Mouse (Mus musculus): ENCODE data around the gene Gpc1. TPM values are rescaled to one million over a fixed set of nuclear protein-coding genes. Genes with fewer than 3 reads are reported as not detected.

Gene Gpc1
- polyA plus RNA-seq, 1 experiment from 2014 or later, result 70.4 TPM

- Histone ChIP-seq H3K4me3 (replicated peaks; ENCODE audit: low read length) (no peak overlapping the region), H3K4me1 (replicated peaks; ENCODE audit: control insufficient read depth, insufficient read depth, low read length) (no peaks in the 10 kb centered on the region), H3K27me3 (replicated peaks; ENCODE audit: control insufficient read depth, insufficient read depth, low read length) (no peaks in the 10 kb centered on the region), H3K9ac (replicated peaks; ENCODE audit: low read depth, low read length) (no peak overlapping the region), H3K4me2 (ENCODE audit: low read length) (no peak overlapping the region), H3K27ac (ENCODE audit: low read length) (no peak overlapping the region), H3K36me3 (ENCODE audit: control insufficient read depth, insufficient read depth) (no peaks in the 10 kb centered on the region), H3K9me3 (ENCODE audit: control insufficient read depth, low read length) (no peaks in the 10 kb centered on the region)
- 84% methylated on average over 5 of the region's 5 CpGs for WGBS
- ATAC-seq, result no peak
These were observed 31.8 kb upstream of the Gpc1 start for GRCm38 (mm10) chr1:92799653-92800052.

- Histone ChIP-seq H3K4me3 (replicated peaks; ENCODE audit: low read length) (no peak overlapping the region), H3K9me3 (ENCODE audit: control insufficient read depth, low read length) (no peaks in the 10 kb centered on the region), H3K27ac (ENCODE audit: low read length) (no peak overlapping the region), H3K9ac (replicated peaks; ENCODE audit: low read depth, low read length) (no peak overlapping the region), H3K4me2 (ENCODE audit: low read length) (no peak overlapping the region), H3K36me3 (ENCODE audit: control insufficient read depth, insufficient read depth) (no peaks in the 10 kb centered on the region), H3K4me1 (replicated peaks; ENCODE audit: control insufficient read depth, insufficient read depth, low read length) (no peaks in the 10 kb centered on the region), H3K27me3 (replicated peaks; ENCODE audit: control insufficient read depth, insufficient read depth, low read length) (no peaks in the 10 kb centered on the region)
- ATAC-seq, result no peak
- 91% methylated on average over 1 of the region's 1 CpGs for WGBS
These were observed 29.1 kb upstream of the Gpc1 start for GRCm38 (mm10) chr1:92802362-92802761.

GRCm38 (mm10) chr1:92803376-92803775, 28.1 kb upstream of the Gpc1 start:
- ATAC-seq, result no peak
- H3K27me3 ChIP-seq (replicated peaks; ENCODE audit: control insufficient read depth, insufficient read depth, low read length), result no peaks in the 10 kb centered on the region
- no peaks in the 10 kb centered on the region for H3K36me3 ChIP-seq (ENCODE audit: control insufficient read depth, insufficient read depth)
- 85% methylated on average over 4 of the region's 4 CpGs for WGBS
- H3K27ac ChIP-seq (ENCODE audit: low read length), result no peak overlapping the region
- H3K4me3 ChIP-seq (replicated peaks; ENCODE audit: low read length), result no peak overlapping the region
- H3K4me2 ChIP-seq (ENCODE audit: low read length), result no peak overlapping the region
- H3K9ac ChIP-seq (replicated peaks; ENCODE audit: low read depth, low read length), result no peak overlapping the region
- H3K4me1 ChIP-seq (replicated peaks; ENCODE audit: control insufficient read depth, insufficient read depth, low read length), result no peaks in the 10 kb centered on the region
- H3K9me3 ChIP-seq (ENCODE audit: control insufficient read depth, low read length), result no peaks in the 10 kb centered on the region

- Histone ChIP-seq H3K36me3 (ENCODE audit: control insufficient read depth, insufficient read depth) (no peaks in the 10 kb centered on the region), H3K9me3 (ENCODE audit: control insufficient read depth, low read length) (no peaks in the 10 kb centered on the region), H3K4me3 (replicated peaks; ENCODE audit: low read length) (no peak overlapping the region), H3K27ac (ENCODE audit: low read length) (no peak overlapping the region), H3K9ac (replicated peaks; ENCODE audit: low read depth, low read length) (no peak overlapping the region), H3K27me3 (replicated peaks; ENCODE audit: control insufficient read depth, insufficient read depth, low read length) (no peaks in the 10 kb centered on the region), H3K4me2 (ENCODE audit: low read length) (no peak overlapping the region), H3K4me1 (replicated peaks; ENCODE audit: control insufficient read depth, insufficient read depth, low read length) (no peaks in the 10 kb centered on the region)
- ATAC-seq, result no peak
- 76% methylated on average over 5 of the region's 5 CpGs for WGBS
These were observed 26.3 kb upstream of the Gpc1 start for GRCm38 (mm10) chr1:92805181-92805580.

GRCm38 (mm10) chr1:92805836-92806235, 25.6 kb upstream of the Gpc1 start:
- Histone ChIP-seq H3K36me3 (ENCODE audit: control insufficient read depth, insufficient read depth) (no peaks in the 10 kb centered on the region), H3K9ac (replicated peaks; ENCODE audit: low read depth, low read length) (no peak overlapping the region), H3K4me1 (replicated peaks; ENCODE audit: control insufficient read depth, insufficient read depth, low read length) (no peaks in the 10 kb centered on the region), H3K27ac (ENCODE audit: low read length) (no peak overlapping the region), H3K27me3 (replicated peaks; ENCODE audit: control insufficient read depth, insufficient read depth, low read length) (no peaks in the 10 kb centered on the region), H3K9me3 (ENCODE audit: control insufficient read depth, low read length) (no peaks in the 10 kb centered on the region), H3K4me2 (ENCODE audit: low read length) (no peak overlapping the region), H3K4me3 (replicated peaks; ENCODE audit: low read length) (no peak overlapping the region)
- WGBS, result 71% methylated on average over 2 of the region's 2 CpGs
- no peak for ATAC-seq

GRCm38 (mm10) chr1:92806720-92807119, 24.7 kb upstream of the Gpc1 start:
- H3K4me2 ChIP-seq (ENCODE audit: low read length), result no peak overlapping the region
- no peaks in the 10 kb centered on the region for H3K9me3 ChIP-seq (ENCODE audit: control insufficient read depth, low read length)
- H3K27me3 ChIP-seq (replicated peaks; ENCODE audit: control insufficient read depth, insufficient read depth, low read length), result no peaks in the 10 kb centered on the region
- no peaks in the 10 kb centered on the region for H3K4me1 ChIP-seq (replicated peaks; ENCODE audit: control insufficient read depth, insufficient read depth, low read length)
- no peak overlapping the region for H3K9ac ChIP-seq (replicated peaks; ENCODE audit: low read depth, low read length)
- H3K27ac ChIP-seq (ENCODE audit: low read length), result no peak overlapping the region
- no peaks in the 10 kb centered on the region for H3K36me3 ChIP-seq (ENCODE audit: control insufficient read depth, insufficient read depth)
- no peak overlapping the region for H3K4me3 ChIP-seq (replicated peaks; ENCODE audit: low read length)
- 95% methylated on average over 3 of the region's 3 CpGs for WGBS
- ATAC-seq, result no peak

GRCm38 (mm10) chr1:92809621-92810020, 21.8 kb upstream of the Gpc1 start:
- Histone ChIP-seq H3K9me3 (ENCODE audit: control insufficient read depth, low read length) (no peaks in the 10 kb centered on the region), H3K36me3 (ENCODE audit: control insufficient read depth, insufficient read depth) (no peaks in the 10 kb centered on the region), H3K4me2 (ENCODE audit: low read length) (no peak overlapping the region), H3K4me1 (replicated peaks; ENCODE audit: control insufficient read depth, insufficient read depth, low read length) (no peaks in the 10 kb centered on the region), H3K4me3 (replicated peaks; ENCODE audit: low read length) (no peak overlapping the region), H3K27me3 (replicated peaks; ENCODE audit: control insufficient read depth, insufficient read depth, low read length) (no peaks in the 10 kb centered on the region), H3K27ac (ENCODE audit: low read length) (no peak overlapping the region), H3K9ac (replicated peaks; ENCODE audit: low read depth, low read length) (no peak overlapping the region)
- ATAC-seq, result no peak
- WGBS, result 87% methylated on average over 4 of the region's 4 CpGs

- no peaks in the 10 kb centered on the region for H3K36me3 ChIP-seq (ENCODE audit: control insufficient read depth, insufficient read depth)
- H3K27ac ChIP-seq (ENCODE audit: low read length), result no peak overlapping the region
- WGBS, result 82% methylated on average over 5 of the region's 5 CpGs
- no peak overlapping the region for H3K4me2 ChIP-seq (ENCODE audit: low read length)
- no peaks in the 10 kb centered on the region for H3K4me1 ChIP-seq (replicated peaks; ENCODE audit: control insufficient read depth, insufficient read depth, low read length)
- no peak overlapping the region for H3K4me3 ChIP-seq (replicated peaks; ENCODE audit: low read length)
- no peak overlapping the region for H3K9ac ChIP-seq (replicated peaks; ENCODE audit: low read depth, low read length)
- ATAC-seq, result no peak
- H3K27me3 ChIP-seq (replicated peaks; ENCODE audit: control insufficient read depth, insufficient read depth, low read length), result no peaks in the 10 kb centered on the region
- H3K9me3 ChIP-seq (ENCODE audit: control insufficient read depth, low read length), result no peaks in the 10 kb centered on the region
These were observed 17.1 kb upstream of the Gpc1 start for GRCm38 (mm10) chr1:92814319-92814718.

GRCm38 (mm10) chr1:92815100-92815499, 16.3 kb upstream of the Gpc1 start:
- ATAC-seq, result no peak
- H3K4me3 ChIP-seq (replicated peaks; ENCODE audit: low read length), result no peak overlapping the region
- 54% methylated on average over 9 of the region's 9 CpGs for WGBS
- H3K9ac ChIP-seq (replicated peaks; ENCODE audit: low read depth, low read length), result no peak overlapping the region
- H3K36me3 ChIP-seq (ENCODE audit: control insufficient read depth, insufficient read depth), result no peaks in the 10 kb centered on the region
- H3K27ac ChIP-seq (ENCODE audit: low read length), result no peak overlapping the region
- H3K9me3 ChIP-seq (ENCODE audit: control insufficient read depth, low read length), result no peaks in the 10 kb centered on the region
- H3K4me1 ChIP-seq (replicated peaks; ENCODE audit: control insufficient read depth, insufficient read depth, low read length), result no peaks in the 10 kb centered on the region
- H3K27me3 ChIP-seq (replicated peaks; ENCODE audit: control insufficient read depth, insufficient read depth, low read length), result no peaks in the 10 kb centered on the region
- H3K4me2 ChIP-seq (ENCODE audit: low read length), result no peak overlapping the region

- Histone ChIP-seq H3K27me3 (replicated peaks; ENCODE audit: control insufficient read depth, insufficient read depth, low read length) (no peaks in the 10 kb centered on the region), H3K9me3 (ENCODE audit: control insufficient read depth, low read length) (no peaks in the 10 kb centered on the region), H3K36me3 (ENCODE audit: control insufficient read depth, insufficient read depth) (no peaks in the 10 kb centered on the region), H3K4me1 (replicated peaks; ENCODE audit: control insufficient read depth, insufficient read depth, low read length) (no peaks in the 10 kb centered on the region), H3K27ac (ENCODE audit: low read length) (no peak overlapping the region), H3K4me3 (replicated peaks; ENCODE audit: low read length) (no peak overlapping the region), H3K9ac (replicated peaks; ENCODE audit: low read depth, low read length) (no peak overlapping the region), H3K4me2 (ENCODE audit: low read length) (no peak overlapping the region)
- ATAC-seq, result no peak
- 84% methylated on average over 5 of the region's 5 CpGs for WGBS
These were observed 15.6 kb upstream of the Gpc1 start for GRCm38 (mm10) chr1:92815756-92816294.

Data from forebrain, embryonic 16.5 days (tissue).